Mouse (Mus musculus): Measurements from ENCODE around the gene Deaf1. TPM values are rescaled to one million over a fixed set of nuclear protein-coding genes. Genes with fewer than 3 reads are reported as not detected.
"Not testable (repeated sequence)": the region's sequence is repeated elsewhere in the genome, so short reads cannot be mapped to it uniquely, and the experiment has no call there.

The Deaf1 gene
- polyA plus RNA-seq, 1 experiment from 2014 or later = 16.3 TPM

DNA sequence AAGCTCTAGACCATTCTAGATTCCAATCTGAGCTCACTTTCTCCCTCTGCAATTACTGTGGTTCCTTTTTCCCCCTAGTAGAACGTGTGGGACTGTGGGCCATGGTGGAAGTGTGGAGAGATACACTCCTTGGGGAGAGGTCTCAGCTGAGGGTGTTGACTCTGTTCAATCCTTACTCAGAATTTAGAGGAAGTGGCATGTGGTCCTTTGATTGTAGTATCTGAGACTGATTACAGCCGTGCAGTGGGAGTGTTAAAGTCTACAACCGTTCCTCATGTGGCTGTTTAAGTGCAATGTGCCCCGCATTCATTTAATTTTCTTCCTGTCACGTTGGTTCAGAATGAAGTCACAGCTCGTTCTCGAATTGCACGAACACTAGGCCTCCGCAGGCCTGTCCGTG is 71.3 kb downstream of the Deaf1 start:
- H3K4me1 ChIP-seq (replicated peaks) = 0 out of 2 replicates have a peak, but pooled peaks cover 2% of the 10 kb centered on the region
- ATAC-seq (ENCODE audit: low read depth) = no peak
- no peak overlapping the region for H3K4me3 ChIP-seq (replicated peaks)
- no peak overlapping the region for H3K4me2 ChIP-seq
- no peak overlapping the region for H3K9ac ChIP-seq
- WGBS (ENCODE audit: insufficient replicate concordance) = 81% methylated on average over 10 of the region's 10 CpGs
- no peak overlapping the region for H3K27ac ChIP-seq
- H3K27me3 ChIP-seq = no peaks in the 10 kb centered on the region
- DNase-seq = no peak
- peaks cover 96% of the 10 kb centered on the region for H3K36me3 ChIP-seq
- no peaks in the 10 kb centered on the region for H3K9me3 ChIP-seq (replicated peaks)

- H3K4me3 ChIP-seq (replicated peaks); H3K4me2 ChIP-seq; DNase-seq; H3K9ac ChIP-seq; H3K27me3 ChIP-seq; ATAC-seq (ENCODE audit: low read depth); H3K27ac ChIP-seq; H3K4me1 ChIP-seq (replicated peaks); H3K9me3 ChIP-seq (replicated peaks): not testable (repeated sequence)
- H3K36me3 ChIP-seq = peaks cover 97% of the 10 kb centered on the region
- 85% methylated on average over 4 of the region's 4 CpGs for WGBS (ENCODE audit: insufficient replicate concordance)
Observed at GRCm38 (mm10) chr7:141250486-141250885, 77.0 kb downstream of the Deaf1 start.

Other genes starting within 250 kb of the Deaf1 start
- gene Pkp3, start 249.5 kb downstream of the Deaf1 start, polyA plus RNA-seq (2015; fragmentation: Nextera tagmentation; extraction: Ambion mirVana) = 0.70 and 0.71 TPM in 2 replicates
- 16.5 and 16.9 TPM in 2 replicates for gene Sigirr, start 227.1 kb downstream of the Deaf1 start, polyA plus RNA-seq (2015; fragmentation: Nextera tagmentation; extraction: Ambion mirVana)
- gene Ano9, start 209.9 kb downstream of the Deaf1 start, polyA plus RNA-seq (2015; fragmentation: Nextera tagmentation; extraction: Ambion mirVana) = 0.12 and 0.20 TPM in 2 replicates
- gene Ptdss2, start 205.3 kb downstream of the Deaf1 start, polyA plus RNA-seq (2015; fragmentation: Nextera tagmentation; extraction: Ambion mirVana) = 138 and 147 TPM in 2 replicates
- 55.0 and 58.0 TPM in 2 replicates for gene Rnh1, start 154.8 kb downstream of the Deaf1 start, polyA plus RNA-seq (2015; fragmentation: Nextera tagmentation; extraction: Ambion mirVana)
- gene Hras, start 133.7 kb downstream of the Deaf1 start, polyA plus RNA-seq (2015; fragmentation: Nextera tagmentation; extraction: Ambion mirVana) = 91.5 and 104 TPM in 2 replicates
- gene Lrrc56, start 133.5 kb downstream of the Deaf1 start, polyA plus RNA-seq (2015; fragmentation: Nextera tagmentation; extraction: Ambion mirVana) = 12.2 and 15.5 TPM in 2 replicates
- 0.59 and 0.71 TPM in 2 replicates for gene Lmntd2, start 113.6 kb downstream of the Deaf1 start, polyA plus RNA-seq (2015; fragmentation: Nextera tagmentation; extraction: Ambion mirVana)
- 23.9 and 26.7 TPM in 2 replicates for gene Rassf7, start 111.8 kb downstream of the Deaf1 start, polyA plus RNA-seq (2015; fragmentation: Nextera tagmentation; extraction: Ambion mirVana)
- 32.6 and 34.9 TPM in 2 replicates for gene Phrf1, start 98.9 kb downstream of the Deaf1 start, polyA plus RNA-seq (2015; fragmentation: Nextera tagmentation; extraction: Ambion mirVana)
- gene Irf7, start 61.2 kb downstream of the Deaf1 start, polyA plus RNA-seq (2015; fragmentation: Nextera tagmentation; extraction: Ambion mirVana) = 6.3 and 6.4 TPM in 2 replicates
- 0.10 and 0.32 TPM in 2 replicates for gene Cdhr5, start 50.9 kb downstream of the Deaf1 start, polyA plus RNA-seq (2015; fragmentation: Nextera tagmentation; extraction: Ambion mirVana)
- gene Sct, start 48.6 kb downstream of the Deaf1 start, polyA plus RNA-seq (2015; fragmentation: Nextera tagmentation; extraction: Ambion mirVana) = 0.22 TPM in 1 of 2 replicates, not detected in the other
- gene Drd4, start 35.7 kb downstream of the Deaf1 start, polyA plus RNA-seq (2015; fragmentation: Nextera tagmentation; extraction: Ambion mirVana) = 0.03 TPM in 1 of 2 replicates, not detected in the other
- 18.2 and 19.6 TPM in 2 replicates for gene Tmem80, start within 50 bp of the Deaf1 start, polyA plus RNA-seq (2015; fragmentation: Nextera tagmentation; extraction: Ambion mirVana)
- 5.1 and 6.6 TPM in 2 replicates for gene Eps8l2, start 11.2 kb upstream of the Deaf1 start, polyA plus RNA-seq (2015; fragmentation: Nextera tagmentation; extraction: Ambion mirVana)
- 518 and 542 TPM in 2 replicates for gene Taldo1, start 64.5 kb upstream of the Deaf1 start, polyA plus RNA-seq (2015; fragmentation: Nextera tagmentation; extraction: Ambion mirVana)
- 18.1 and 18.3 TPM in 2 replicates for gene Gatd1, start 86.4 kb upstream of the Deaf1 start, polyA plus RNA-seq (2015; fragmentation: Nextera tagmentation; extraction: Ambion mirVana)
- gene Cend1, start 101.8 kb upstream of the Deaf1 start, polyA plus RNA-seq (2015; fragmentation: Nextera tagmentation; extraction: Ambion mirVana) = 0.10 and 0.14 TPM in 2 replicates
- gene Slc25a22, start 110.2 kb upstream of the Deaf1 start, polyA plus RNA-seq (2015; fragmentation: Nextera tagmentation; extraction: Ambion mirVana) = 16.6 and 20.4 TPM in 2 replicates
- 10.9 and 11.4 TPM in 2 replicates for gene Pidd1, start 116.3 kb upstream of the Deaf1 start, polyA plus RNA-seq (2015; fragmentation: Nextera tagmentation; extraction: Ambion mirVana)
- gene Rplp2, start 119.7 kb upstream of the Deaf1 start, polyA plus RNA-seq (2015; fragmentation: Nextera tagmentation; extraction: Ambion mirVana) = 1,223 and 1,240 TPM in 2 replicates
- 11.9 and 13.8 TPM in 2 replicates for gene Pnpla2, start 127.5 kb upstream of the Deaf1 start, polyA plus RNA-seq (2015; fragmentation: Nextera tagmentation; extraction: Ambion mirVana)
- gene Cracr2b, start 133.4 kb upstream of the Deaf1 start, polyA plus RNA-seq (2015; fragmentation: Nextera tagmentation; extraction: Ambion mirVana) = 3.6 and 4.0 TPM in 2 replicates
- gene Cd151, start 139.7 kb upstream of the Deaf1 start, polyA plus RNA-seq (2015; fragmentation: Nextera tagmentation; extraction: Ambion mirVana) = 4.1 and 5.0 TPM in 2 replicates
- 63.9 and 72.4 TPM in 2 replicates for gene Polr2l, start 147.4 kb upstream of the Deaf1 start, polyA plus RNA-seq (2015; fragmentation: Nextera tagmentation; extraction: Ambion mirVana)
- 49.3 and 49.7 TPM in 2 replicates for gene Tspan4, start 147.6 kb upstream of the Deaf1 start, polyA plus RNA-seq (2015; fragmentation: Nextera tagmentation; extraction: Ambion mirVana)
- gene Chid1, start 212.2 kb upstream of the Deaf1 start, polyA plus RNA-seq (2015; fragmentation: Nextera tagmentation; extraction: Ambion mirVana) = 28.0 and 31.3 TPM in 2 replicates
- 65.4 and 73.2 TPM in 2 replicates for gene Ap2a2, start 234.5 kb upstream of the Deaf1 start, polyA plus RNA-seq (2015; fragmentation: Nextera tagmentation; extraction: Ambion mirVana)

Data from liver, embryonic 13.5 days (tissue).